Mouse (Mus musculus): ENCODE measurements around the gene Msantd2. TPM values are rescaled to one million over a fixed set of nuclear protein-coding genes. Genes with fewer than 3 reads are reported as not detected.

Gene Msantd2
- polyA plus RNA-seq, 1 experiment from 2014 or later = 3.3 TPM

- DNase-seq = no peak
- Histone ChIP-seq H3K27me3 (ENCODE audit: insufficient read depth, low read length) (no peaks in the 10 kb centered on the region), H3K4me1 (ENCODE audit: insufficient read depth) (peaks cover 6% of the 10 kb centered on the region; the same call in 1 of the 2 replicates), H3K9ac (replicated peaks) (no peak overlapping the region), H3K36me3 (replicated peaks; ENCODE audit: insufficient read depth, low read length) (no peaks in the 10 kb centered on the region), H3K4me2 (ENCODE audit: low read depth, low read length) (no peak overlapping the region), H3K9me3 (ENCODE audit: low read length) (no peaks in the 10 kb centered on the region), H3K27ac (ENCODE audit: low read depth) (no peak overlapping the region), H3K4me3 (ENCODE audit: low read depth, low read length) (no peak overlapping the region)
- 77% methylated on average over 3 of the region's 3 CpGs for WGBS (ENCODE audit: insufficient replicate concordance)
- TF ChIP-seq EP300 (IDR thresholded peaks at IDR 0.05; ENCODE audit: low read depth) (no peak), CTCF (IDR thresholded peaks at IDR 0.05; ENCODE audit: low read depth) (no peak)
- ATAC-seq = no peak
Observed at GRCm38 (mm10) chr9:37495761-37496160, 6.6 kb downstream of the Msantd2 start.

DNA sequence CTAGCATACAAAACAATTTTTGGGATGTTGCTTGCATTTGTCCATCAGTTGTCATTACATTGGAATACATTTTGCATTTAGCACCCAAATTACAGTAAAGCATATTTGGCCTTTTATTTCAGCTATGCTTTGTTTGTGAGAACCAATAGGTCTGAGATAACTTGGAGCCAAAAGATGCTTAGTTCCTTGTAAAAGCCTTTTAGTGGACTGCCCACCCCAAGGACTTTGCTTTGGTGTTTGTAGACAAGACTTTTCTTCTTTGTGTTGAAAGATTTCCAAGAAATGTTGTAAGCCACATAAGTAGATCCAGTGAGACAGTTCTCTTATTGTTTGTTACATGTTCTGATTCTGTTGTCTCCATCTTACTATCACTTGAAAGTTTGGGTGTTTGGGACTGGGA lies 7.2 kb downstream of the Msantd2 start:
- Histone ChIP-seq H3K9ac (replicated peaks) (no peak overlapping the region), H3K4me2 (ENCODE audit: low read depth, low read length) (no peak overlapping the region), H3K9me3 (ENCODE audit: low read length) (no peaks in the 10 kb centered on the region), H3K27me3 (ENCODE audit: insufficient read depth, low read length) (no peaks in the 10 kb centered on the region), H3K4me1 (ENCODE audit: insufficient read depth) (peaks cover 6% of the 10 kb centered on the region; the same call in 1 of the 2 replicates), H3K27ac (ENCODE audit: low read depth) (no peak overlapping the region), H3K36me3 (replicated peaks; ENCODE audit: insufficient read depth, low read length) (no peaks in the 10 kb centered on the region), H3K4me3 (ENCODE audit: low read depth, low read length) (no peak overlapping the region)
- DNase-seq (no peak), ATAC-seq (no peak)
- no peak for TF ChIP-seq CTCF (IDR thresholded peaks at IDR 0.05; ENCODE audit: low read depth)
- no peak for TF ChIP-seq EP300 (IDR thresholded peaks at IDR 0.05; ENCODE audit: low read depth)

DNA sequence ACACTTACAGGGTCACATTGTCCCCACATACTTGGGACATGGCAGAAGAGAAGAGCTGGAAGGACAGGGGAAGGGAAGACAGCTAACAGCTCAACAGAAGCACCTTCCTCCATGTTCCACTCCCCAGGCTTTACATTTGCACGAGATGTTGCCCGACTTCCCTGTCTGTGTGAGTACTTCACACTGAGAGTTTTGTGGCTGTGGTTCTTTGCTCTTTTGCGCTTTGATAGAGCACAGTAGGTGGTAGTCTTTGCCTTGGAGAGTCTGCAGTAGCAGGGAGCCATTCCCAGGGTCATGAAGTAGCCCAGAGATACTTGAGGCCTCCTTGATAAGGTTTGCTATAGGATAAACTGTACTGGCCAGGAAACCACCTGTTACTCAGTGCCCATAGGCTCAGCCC lies 11.1 kb downstream of the Msantd2 start:
- H3K36me3 ChIP-seq (replicated peaks; ENCODE audit: insufficient read depth, low read length) = no peaks in the 10 kb centered on the region
- H3K4me1 ChIP-seq (ENCODE audit: insufficient read depth) = peaks cover 6% of the 10 kb centered on the region; the same call in 1 of the 2 replicates
- 81% methylated on average over 3 of the region's 3 CpGs for WGBS (ENCODE audit: insufficient replicate concordance)
- no peak overlapping the region for H3K27ac ChIP-seq (ENCODE audit: low read depth)
- DNase-seq = no peak
- TF ChIP-seq CTCF (IDR thresholded peaks at IDR 0.05; ENCODE audit: low read depth) (no peak), EP300 (IDR thresholded peaks at IDR 0.05; ENCODE audit: low read depth) (no peak)
- H3K9ac ChIP-seq (replicated peaks) = no peak overlapping the region
- H3K4me2 ChIP-seq (ENCODE audit: low read depth, low read length) = no peak overlapping the region
- no peak overlapping the region for H3K4me3 ChIP-seq (ENCODE audit: low read depth, low read length)
- H3K9me3 ChIP-seq (ENCODE audit: low read length) = no peaks in the 10 kb centered on the region
- no peak for ATAC-seq
- H3K27me3 ChIP-seq (ENCODE audit: insufficient read depth, low read length) = no peaks in the 10 kb centered on the region

DNA sequence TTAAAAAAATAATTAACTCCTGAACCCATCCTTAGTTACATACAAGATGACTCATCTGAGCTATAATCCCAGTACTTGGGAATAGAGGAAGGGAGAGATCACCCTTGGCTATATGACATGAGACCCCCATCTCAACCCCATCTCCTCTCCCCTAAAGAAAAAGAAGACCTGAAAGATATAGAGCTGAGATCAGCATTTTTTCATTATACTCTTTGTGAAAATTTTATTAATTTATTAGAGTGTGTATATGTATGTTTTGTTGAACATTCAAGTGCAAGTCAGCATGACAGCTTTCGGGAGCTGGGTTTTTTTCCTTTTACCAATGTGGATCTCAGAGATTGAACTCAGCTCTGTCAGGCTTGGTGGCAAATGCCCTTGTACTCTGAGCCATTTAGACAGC lies 12.1 kb downstream of the Msantd2 start:
- DNase-seq (no peak), ATAC-seq (no peak)
- 82% methylated on average over 1 of the region's 1 CpGs for WGBS (ENCODE audit: insufficient replicate concordance)
- TF ChIP-seq EP300 (IDR thresholded peaks at IDR 0.05; ENCODE audit: low read depth) (no peak), CTCF (IDR thresholded peaks at IDR 0.05; ENCODE audit: low read depth) (no peak)
- H3K4me1 ChIP-seq (ENCODE audit: insufficient read depth) = peaks cover 6% of the 10 kb centered on the region; the same call in 1 of the 2 replicates
- no peaks in the 10 kb centered on the region for H3K27me3 ChIP-seq (ENCODE audit: insufficient read depth, low read length)
- no peak overlapping the region for H3K9ac ChIP-seq (replicated peaks)
- no peak overlapping the region for H3K27ac ChIP-seq (ENCODE audit: low read depth)
- H3K9me3 ChIP-seq (ENCODE audit: low read length) = no peaks in the 10 kb centered on the region
- no peak overlapping the region for H3K4me2 ChIP-seq (ENCODE audit: low read depth, low read length)
- no peaks in the 10 kb centered on the region for H3K36me3 ChIP-seq (replicated peaks; ENCODE audit: insufficient read depth, low read length)
- no peak overlapping the region for H3K4me3 ChIP-seq (ENCODE audit: low read depth, low read length)

DNA sequence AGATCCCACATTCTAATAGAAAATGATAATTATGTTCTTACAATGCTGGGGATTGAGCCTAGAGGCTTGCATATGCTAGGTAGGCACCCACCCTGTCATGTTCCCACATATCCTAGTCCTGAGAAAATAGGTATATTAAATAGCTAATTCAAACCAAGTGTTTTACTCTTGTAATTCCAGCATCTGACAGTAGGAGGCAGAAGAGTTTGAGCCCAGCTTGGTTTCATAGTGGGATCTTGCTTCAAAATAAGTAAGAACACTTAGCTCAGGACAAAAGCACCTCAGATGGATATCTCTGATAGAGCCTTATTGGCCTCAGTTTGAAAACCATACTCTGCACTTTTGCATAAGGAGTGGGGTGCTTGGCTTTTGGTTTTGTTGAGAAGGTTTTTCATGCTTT lies 15.2 kb downstream of the Msantd2 start:
- no peak for TF ChIP-seq EP300 (IDR thresholded peaks at IDR 0.05; ENCODE audit: low read depth)
- peak; percentile 38 for TF ChIP-seq CTCF (IDR thresholded peaks at IDR 0.05; ENCODE audit: low read depth)
- H3K4me1 ChIP-seq (ENCODE audit: insufficient read depth) = no peaks in the 10 kb centered on the region
- H3K9me3 ChIP-seq (ENCODE audit: low read length) = no peaks in the 10 kb centered on the region
- no peaks in the 10 kb centered on the region for H3K27me3 ChIP-seq (ENCODE audit: insufficient read depth, low read length)
- H3K4me2 ChIP-seq (ENCODE audit: low read depth, low read length) = no peak overlapping the region
- no peak for ATAC-seq
- H3K4me3 ChIP-seq (ENCODE audit: low read depth, low read length) = no peak overlapping the region
- no peak overlapping the region for H3K27ac ChIP-seq (ENCODE audit: low read depth)
- H3K9ac ChIP-seq (replicated peaks) = no peak overlapping the region
- no peak for DNase-seq
- no peaks in the 10 kb centered on the region for H3K36me3 ChIP-seq (replicated peaks; ENCODE audit: insufficient read depth, low read length)

DNA sequence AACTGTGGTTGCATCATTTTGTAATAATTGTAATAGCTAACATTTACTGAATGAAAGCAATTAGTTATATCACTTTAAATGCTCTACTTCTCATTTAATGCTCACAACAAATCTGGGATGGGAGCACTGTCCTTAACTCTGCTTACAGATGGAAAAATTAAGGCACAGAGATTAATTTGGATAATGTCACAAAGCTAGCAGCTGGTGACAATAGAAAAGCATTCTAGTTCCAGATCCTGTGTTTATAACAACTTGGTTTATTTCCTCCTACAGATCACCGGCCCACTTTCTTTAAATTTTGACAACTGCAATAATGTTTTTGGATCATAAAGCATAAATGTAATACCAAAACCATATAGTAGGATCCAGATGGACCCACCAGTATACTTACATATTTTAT lies 16.9 kb downstream of the Msantd2 start:
- no peaks in the 10 kb centered on the region for H3K36me3 ChIP-seq (replicated peaks; ENCODE audit: insufficient read depth, low read length)
- no peaks in the 10 kb centered on the region for H3K9me3 ChIP-seq (ENCODE audit: low read length)
- H3K27me3 ChIP-seq (ENCODE audit: insufficient read depth, low read length) = no peaks in the 10 kb centered on the region
- H3K4me1 ChIP-seq (ENCODE audit: insufficient read depth) = no peaks in the 10 kb centered on the region
- no peak overlapping the region for H3K27ac ChIP-seq (ENCODE audit: low read depth)
- ATAC-seq (no peak), DNase-seq (no peak)
- TF ChIP-seq EP300 (IDR thresholded peaks at IDR 0.05; ENCODE audit: low read depth) = no peak
- no peak for TF ChIP-seq CTCF (IDR thresholded peaks at IDR 0.05; ENCODE audit: low read depth)
- no peak overlapping the region for H3K4me3 ChIP-seq (ENCODE audit: low read depth, low read length)
- 86% methylated on average over 1 of the region's 1 CpGs for WGBS (ENCODE audit: insufficient replicate concordance)
- H3K4me2 ChIP-seq (ENCODE audit: low read depth, low read length) = no peak overlapping the region
- no peak overlapping the region for H3K9ac ChIP-seq (replicated peaks)

- Histone ChIP-seq H3K4me1 (ENCODE audit: insufficient read depth) (no peaks in the 10 kb centered on the region), H3K4me2 (ENCODE audit: low read depth, low read length) (no peak overlapping the region), H3K9ac (replicated peaks) (no peak overlapping the region), H3K27me3 (ENCODE audit: insufficient read depth, low read length) (no peaks in the 10 kb centered on the region), H3K9me3 (ENCODE audit: low read length) (no peaks in the 10 kb centered on the region), H3K4me3 (ENCODE audit: low read depth, low read length) (no peak overlapping the region), H3K27ac (ENCODE audit: low read depth) (no peak overlapping the region), H3K36me3 (replicated peaks; ENCODE audit: insufficient read depth, low read length) (no peaks in the 10 kb centered on the region)
- peak; percentile 48 for TF ChIP-seq CTCF (IDR thresholded peaks at IDR 0.05; ENCODE audit: low read depth)
- no peak for TF ChIP-seq EP300 (IDR thresholded peaks at IDR 0.05; ENCODE audit: low read depth)
- DNase-seq (no peak), ATAC-seq (no peak)
- 70% methylated on average over 2 of the region's 2 CpGs for WGBS (ENCODE audit: insufficient replicate concordance)
Observed at GRCm38 (mm10) chr9:37512097-37512496, 23.0 kb downstream of the Msantd2 start.
